Mouse (Mus musculus) testis, postnatal 10 days (tissue): ENCODE data around the gene Rhou.
"Not testable (repeated sequence)": the region's sequence is repeated elsewhere in the genome, so short reads cannot be mapped to it uniquely, and the experiment has no call there.

ENCODE experiments used
- DNase-seq: peaks from one replicate; pipeline ENCODE4 v3.0.0; 2021; ENCODE audit warnings: low spot score

The Rhou gene

DNA sequence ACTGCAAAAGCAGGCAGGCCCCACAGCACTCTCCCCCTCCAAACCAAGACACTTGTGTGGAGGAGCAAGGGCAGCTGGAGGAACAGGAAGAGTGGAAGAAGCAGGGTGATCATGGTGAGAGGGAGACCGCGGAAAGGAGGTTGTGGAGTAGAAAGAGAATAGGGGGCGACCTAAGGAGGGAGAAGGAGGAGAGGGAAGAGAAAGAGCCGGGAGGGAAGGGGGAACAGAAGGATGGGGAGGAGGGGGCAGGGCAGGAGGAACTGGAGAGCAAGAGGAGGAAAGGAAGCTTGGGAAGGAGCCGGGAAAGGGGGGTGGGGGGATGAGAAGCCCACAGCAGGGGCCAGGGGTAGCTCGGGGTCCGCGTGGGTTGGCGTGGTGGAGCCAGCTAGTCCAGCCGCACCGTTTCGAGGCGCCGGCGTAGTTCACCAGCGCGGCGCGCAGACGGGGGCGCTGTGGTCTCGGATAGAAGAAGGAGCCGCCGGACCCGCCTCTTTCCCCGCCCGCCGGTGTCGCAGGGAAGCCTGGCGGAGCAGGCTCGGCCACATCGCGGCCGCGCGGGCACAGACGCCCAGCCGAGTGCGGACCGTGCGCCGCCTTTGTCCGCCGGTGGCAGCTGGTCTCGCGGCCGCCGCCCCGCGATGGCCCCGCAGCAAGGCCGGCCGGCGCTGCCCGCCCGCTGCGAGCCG is at the start of gene Rhou:
TSS of gene Rhou (plus strand) at position 622 of the 686 bp plus-strand sequence.
- peak; percentile 97 for DNase-seq

GRCm38 (mm10) chr8:123612652-123613051 is 41.1 kb upstream of the Rhou start:
- DNase-seq = not testable (repeated sequence)

DNA sequence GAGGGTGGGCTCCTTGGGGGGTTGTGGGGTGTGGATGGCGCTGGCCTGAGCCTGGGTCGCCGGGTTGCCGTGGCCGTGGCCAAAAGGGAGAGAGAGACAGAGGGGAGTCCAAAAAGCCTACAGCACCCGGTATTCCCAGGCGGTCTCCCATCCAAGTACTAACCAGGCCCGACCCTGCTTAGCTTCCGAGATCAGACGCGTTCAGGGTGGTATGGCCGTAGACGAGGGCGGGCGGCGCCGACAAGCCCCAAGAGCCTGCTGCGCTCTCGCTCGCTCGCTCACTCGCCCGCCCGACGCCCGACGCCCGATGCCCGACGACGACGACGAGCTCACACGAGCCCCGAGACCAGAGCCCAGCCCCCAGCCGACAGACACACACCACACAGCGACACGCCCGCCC is 30.2 kb upstream of the Rhou start:
- not testable (repeated sequence) for DNase-seq

GRCm38 (mm10) chr8:123624274-123624673 is 29.5 kb upstream of the Rhou start:
- DNase-seq = no peak

GRCm38 (mm10) chr8:123624702-123625101 is 29.0 kb upstream of the Rhou start:
- DNase-seq = no peak

DNA sequence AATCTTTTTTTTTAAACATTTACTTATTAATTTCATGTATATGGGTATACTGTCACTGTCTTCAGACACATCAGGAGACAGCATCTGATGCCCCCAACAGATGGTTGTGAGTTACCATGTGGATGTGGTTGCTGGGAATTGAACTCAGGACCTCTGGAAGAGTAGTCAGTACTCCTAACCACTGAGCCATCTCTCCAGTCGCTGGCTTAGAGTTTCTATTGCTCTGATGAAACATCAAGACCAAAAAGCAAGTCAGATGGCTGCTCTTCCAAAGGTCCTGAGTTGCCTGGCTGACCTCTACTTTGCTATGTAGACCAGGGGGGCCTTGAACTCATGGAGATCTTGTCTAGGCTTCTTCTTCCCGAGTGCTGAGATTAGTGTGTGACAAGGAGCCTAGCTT is 28.0 kb upstream of the Rhou start:
- no peak for DNase-seq

GRCm38 (mm10) chr8:123627410-123628147 is 26.1 kb upstream of the Rhou start:
- DNase-seq = no peak

DNA sequence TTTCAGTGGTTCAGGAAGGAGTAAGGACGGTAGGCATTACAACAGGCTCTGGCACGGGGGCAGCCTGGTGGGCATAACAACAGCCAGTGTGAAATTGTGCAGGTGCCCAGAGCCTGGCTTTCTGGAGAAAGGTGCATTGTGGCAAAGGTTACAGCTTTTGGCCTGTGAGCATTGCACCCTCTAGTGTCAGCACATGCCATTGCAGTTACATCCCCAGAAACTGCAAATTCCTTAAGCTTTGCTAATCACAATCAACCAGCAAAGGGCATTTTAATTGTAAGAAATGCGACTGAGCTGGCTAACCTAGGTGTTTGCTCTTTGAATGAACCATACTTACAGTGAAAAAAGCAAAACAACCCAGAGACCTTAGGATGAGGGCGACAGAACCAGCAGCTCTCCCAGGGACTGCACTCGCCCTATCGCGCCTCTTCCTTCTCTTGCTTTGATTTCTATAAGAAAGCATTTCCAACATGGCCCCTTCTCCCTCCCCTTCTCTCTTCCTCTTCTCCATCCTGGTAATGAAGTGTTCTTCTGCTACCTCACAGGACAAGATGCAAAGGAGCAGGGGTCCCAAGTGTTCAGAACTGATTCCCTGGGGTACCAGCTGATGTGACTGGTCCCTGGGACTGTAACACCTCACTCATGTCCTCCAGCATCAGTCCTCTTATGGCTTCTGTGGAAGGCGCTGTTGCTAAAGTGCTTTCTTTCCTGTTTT is 25.3 kb upstream of the Rhou start:
- DNase-seq = peak; percentile 58

DNA sequence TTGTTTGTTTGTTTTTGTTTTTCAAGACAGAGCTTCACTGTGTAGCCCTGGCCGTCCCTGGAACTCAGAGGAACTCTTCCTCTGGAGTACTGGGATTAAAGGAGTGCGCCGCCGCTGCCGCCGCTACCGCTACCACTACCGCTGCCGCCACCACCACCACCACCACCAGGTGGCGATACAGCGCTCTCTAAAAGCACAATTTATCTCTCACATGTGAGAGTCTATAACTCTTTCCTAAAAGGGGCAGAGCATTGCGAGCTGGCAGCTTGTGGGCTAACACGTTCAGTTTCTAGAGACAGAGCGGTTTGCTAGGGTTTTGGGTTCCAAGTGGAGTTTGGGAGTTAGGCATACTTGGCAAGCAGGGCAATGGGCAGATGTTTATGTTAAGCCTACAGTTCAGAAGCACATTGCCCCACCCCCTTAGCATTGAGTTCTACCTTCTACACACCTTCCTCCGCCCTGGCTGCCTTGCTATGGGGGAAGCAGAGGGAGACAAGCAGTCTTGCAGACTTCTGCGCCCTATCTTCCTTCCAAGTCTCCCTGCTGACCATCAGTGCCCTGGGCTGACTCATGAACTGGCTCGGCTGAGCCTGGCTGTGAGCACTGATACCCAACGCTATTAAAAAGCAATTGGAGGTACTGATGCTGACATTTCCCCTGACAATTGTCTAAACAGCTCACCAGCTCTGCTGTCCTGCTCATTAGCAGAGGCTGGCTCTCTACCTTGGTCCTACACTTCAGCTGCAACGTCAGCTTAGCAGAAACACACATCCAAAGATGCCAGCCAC is 24.6 kb upstream of the Rhou start:
- DNase-seq = peak; percentile 90

- DNase-seq = no peak
Measured at GRCm38 (mm10) chr8:123630058-123630457, 23.7 kb upstream of the Rhou start.

DNA sequence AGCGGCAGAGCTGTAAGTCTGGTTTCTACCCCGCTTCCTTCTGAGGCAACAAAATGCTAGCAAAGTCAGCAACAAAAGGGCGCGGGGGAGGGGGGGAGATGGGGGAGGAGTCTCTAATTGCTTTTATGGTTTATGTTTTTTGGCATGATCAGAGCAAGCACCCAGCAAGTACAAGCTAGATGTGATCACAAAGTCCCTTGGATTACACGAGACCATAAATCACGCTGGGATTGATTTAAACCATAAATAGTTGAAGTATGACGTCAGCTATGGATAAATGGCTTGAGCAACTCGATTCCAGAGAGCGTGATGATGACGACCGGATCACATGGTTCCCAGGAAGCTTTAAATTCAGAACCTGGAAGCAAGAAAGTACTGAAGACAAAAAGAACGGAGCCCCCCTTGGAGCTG is 22.9 kb upstream of the Rhou start:
- DNase-seq = no peak

- DNase-seq = not testable (repeated sequence)
Measured at GRCm38 (mm10) chr8:123631746-123632145, 22.0 kb upstream of the Rhou start.

- DNase-seq = no peak
Measured at GRCm38 (mm10) chr8:123632257-123632656, 21.5 kb upstream of the Rhou start.

DNA sequence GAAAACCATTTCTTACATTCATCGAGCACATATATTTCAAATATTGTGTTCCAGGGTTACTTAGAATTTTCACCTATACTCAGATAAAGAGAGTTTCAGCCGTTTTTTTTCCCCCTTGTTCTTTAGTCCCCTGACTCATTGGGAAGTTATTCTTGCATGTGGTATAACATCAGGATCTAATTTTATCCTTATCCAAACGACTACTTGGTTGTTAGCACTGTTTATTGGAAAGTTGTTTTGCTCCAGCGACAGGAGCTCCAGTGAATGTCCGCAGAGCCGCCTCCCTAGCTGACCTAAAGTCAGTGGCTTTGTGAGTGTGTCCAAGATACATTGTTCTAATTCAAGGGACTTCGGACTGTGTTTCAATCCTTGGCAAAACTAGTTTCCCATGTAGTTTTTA is 19.9 kb upstream of the Rhou start:
- DNase-seq = no peak

- no peak for DNase-seq
Measured at GRCm38 (mm10) chr8:123634395-123635131, 19.2 kb upstream of the Rhou start.

GRCm38 (mm10) chr8:123635671-123636070 is 18.1 kb upstream of the Rhou start:
- no peak for DNase-seq

DNA sequence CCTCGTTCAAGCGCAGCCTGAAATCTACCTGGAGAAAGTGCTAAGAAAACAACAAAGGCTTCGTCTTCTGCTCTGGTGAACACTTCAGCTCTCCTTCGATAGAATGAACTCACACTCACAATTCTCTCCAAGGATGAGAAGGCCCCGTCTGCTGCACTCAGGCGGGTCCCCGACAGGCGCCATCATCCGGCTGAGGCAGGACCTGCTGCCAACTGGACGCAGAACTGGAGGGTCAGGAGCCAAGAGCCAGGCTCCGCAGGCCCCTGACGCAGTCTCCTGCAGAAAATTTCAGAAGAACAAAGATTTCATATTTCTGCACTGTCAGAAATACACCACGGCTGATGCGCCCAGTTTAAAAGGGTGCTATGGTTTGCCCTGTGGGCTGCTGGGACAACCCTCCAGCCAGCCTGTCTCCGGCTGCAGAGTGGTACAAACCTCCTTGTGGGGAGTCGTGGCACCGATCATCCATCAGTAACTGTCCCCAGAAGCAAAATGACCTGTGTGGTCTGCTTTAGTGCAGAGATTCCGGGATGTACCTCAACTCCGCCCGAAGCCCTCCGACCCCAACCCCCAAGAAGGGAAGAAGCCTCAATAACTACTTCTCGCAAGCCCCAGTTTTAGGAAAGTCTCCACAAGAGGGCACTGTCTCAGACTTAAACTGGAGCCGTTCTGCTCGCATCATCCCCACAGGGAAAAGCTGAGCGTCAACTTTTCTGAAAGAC is 10.2 kb upstream of the Rhou start:
- peak; percentile 74 for DNase-seq

DNA sequence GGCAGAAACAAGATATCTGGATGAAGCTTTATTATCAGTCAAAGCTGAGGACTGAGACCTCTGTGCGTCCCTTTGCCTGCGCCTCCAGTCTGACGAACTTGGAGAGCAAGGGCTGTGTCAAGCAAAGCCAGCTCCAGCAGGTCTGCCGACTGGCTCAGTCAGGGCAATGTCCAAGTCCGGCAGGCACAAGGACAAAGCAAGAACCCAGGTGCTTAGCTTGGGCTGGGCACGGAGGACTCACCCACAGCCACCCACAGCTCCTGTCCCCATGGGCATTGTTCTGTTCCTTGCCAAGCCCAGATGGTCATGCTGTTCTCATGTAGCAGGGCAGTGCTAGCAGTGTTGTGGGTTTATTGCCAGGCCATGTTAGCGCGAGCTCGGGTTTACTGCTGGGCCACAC is 8.5 kb upstream of the Rhou start:
- DNase-seq = no peak

DNA sequence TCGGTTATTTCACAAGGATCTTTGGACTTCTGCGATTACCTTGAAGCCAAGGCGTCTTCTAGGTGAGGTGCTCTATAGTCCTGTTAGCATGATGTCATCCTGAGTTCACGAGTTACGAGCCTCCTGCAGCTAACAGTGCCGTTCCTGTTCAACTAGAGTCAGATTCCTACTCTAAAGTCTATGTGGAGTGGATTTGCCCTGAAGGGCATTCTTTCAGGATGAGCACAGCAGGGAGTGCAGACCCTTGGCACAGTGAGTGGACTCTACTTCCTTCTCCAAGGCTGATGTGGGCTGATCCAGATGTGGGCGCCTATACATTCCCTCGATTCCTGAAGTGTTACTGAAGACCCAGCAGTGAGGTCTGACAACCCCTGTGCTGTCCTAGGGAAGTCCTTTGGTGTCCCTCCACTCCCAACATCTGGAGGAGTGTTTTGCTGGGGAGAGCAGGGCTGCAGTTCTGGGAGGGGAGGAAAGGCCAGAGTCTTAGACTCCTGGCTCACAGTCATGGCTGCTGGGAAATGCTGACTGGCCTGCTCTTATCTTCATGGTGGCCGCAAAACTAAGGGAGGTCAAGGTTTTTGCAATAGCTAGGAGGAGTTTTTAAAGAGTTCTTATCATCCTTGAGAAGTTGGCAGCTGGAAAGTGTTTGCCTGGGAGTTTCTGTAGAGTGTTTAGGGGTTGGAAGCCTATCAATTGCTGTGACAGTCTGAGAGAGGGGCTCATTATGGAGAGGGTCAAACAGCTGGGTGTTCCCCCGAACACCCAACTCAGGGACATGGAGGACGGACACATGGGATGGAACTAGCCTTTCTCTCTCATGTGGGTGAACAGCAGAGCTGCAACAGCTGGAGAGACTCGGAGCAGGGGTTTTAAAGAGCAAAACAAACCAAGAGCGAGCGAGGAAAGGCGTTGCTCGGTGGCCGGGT is 5.2 kb upstream of the Rhou start:
- DNase-seq = no peak

DNA sequence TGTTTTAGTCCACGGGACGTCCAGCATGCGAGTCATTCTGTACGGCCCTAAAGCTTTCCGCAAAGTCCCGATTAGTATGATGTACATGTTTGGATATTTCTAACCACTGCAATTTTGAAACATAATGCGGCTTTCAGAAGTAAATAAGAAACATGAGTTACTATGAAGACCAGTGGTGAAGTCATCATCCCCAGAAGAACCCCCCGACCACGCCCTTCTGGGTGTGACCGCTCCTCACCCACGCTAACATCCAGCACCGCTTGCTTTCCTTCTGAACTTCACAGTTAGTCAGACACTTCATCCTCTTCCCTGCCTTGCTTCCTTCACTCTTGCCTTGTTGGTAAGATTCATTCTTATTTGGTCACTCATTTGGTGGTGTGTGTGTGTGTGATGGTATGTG is 4.2 kb upstream of the Rhou start:
- no peak for DNase-seq
